Mouse (Mus musculus) gonadal fat pad, adult 2 months (tissue): ENCODE data around the gene Tfr2. TPM values are rescaled to one million over a fixed set of nuclear protein-coding genes. Genes with fewer than 3 reads are reported as not detected.
"Not testable (repeated sequence)": the region's sequence is repeated elsewhere in the genome, so short reads cannot be mapped to it uniquely, and the experiment has no call there.

ENCODE experiments used
- DNase-seq: peaks from one replicate; pipeline ENCODE4 v3.0.0-alpha.2; 2012; ENCODE audit warnings: low read depth
- polyA plus RNA-seq: library from polyadenylated mRNA; depleted of rRNA; stranded (reverse); fragments of >200 nt; gene quantifications from 2 replicates; pipeline ENCODE4 v1.2.3, GENCODE M21; 2012

The Tfr2 gene
- polyA plus RNA-seq, 1 experiment = 1.3 TPM

DNA sequence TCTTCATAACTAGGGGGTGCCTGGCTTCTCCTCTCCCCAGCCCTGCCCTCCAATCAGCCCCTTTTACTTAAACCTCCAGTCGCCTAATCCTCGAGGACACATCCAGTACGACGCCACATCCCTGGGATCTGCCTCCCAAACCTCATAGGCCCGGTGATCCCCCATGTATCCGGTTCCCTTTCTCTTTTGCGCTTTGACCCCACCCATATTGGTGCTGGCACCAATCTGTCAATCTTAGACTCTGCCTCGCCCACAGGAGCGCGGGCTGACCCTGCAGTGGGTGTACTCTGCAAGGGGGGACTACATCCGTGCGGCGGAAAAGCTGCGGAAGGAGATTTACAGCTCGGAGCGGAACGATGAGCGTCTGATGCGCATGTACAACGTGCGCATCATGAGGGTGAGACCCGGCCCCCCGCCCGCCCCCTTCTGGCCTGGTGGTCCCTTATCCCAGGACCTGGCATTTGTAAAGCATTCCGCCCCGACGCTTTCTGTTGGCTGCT, 14.1 kb downstream of the Tfr2 start:
- DNase-seq = no peak

DNA sequence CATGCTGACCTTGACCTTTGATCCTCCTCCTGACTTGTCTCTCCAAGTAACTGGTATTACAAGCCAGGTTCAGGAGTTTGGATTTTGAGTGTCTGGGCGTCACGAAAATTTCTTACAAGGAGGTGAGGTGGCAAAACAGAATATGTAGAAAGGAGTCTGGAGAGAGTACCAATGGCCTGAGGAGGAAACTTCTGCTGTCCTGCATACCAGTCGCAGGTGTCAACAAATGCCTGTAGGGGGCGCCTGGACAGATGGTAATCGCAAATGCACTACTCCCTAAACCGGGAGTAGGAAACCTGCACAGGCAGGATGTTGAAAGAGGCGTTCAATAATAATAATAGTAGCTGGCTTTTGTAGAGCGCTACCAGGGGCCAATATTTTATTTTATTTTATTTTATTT, 15.3 kb downstream of the Tfr2 start:
- no peak for DNase-seq

GRCm38 (mm10) chr5:137590507-137590906, 20.9 kb downstream of the Tfr2 start:
- DNase-seq = no peak

DNA sequence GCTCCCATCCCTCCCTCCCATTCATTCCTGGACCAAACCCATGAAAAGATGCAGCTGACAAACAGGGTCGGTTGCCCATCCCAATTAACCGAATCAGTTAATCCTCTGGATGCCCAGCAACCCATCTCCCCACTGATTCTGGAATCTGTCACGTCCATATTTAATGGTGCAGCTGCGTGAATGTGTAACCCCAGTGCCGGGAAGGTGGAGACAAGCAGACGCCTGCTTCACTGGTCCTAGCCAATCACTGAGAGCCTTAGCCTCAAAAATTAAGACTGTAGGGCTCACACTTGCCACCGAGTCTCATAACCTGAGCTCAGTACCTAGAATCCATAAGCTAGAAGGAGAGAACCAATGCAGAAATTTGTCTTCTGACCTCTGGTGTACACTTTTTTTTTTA, 26.3 kb downstream of the Tfr2 start:
- no peak for DNase-seq

DNA sequence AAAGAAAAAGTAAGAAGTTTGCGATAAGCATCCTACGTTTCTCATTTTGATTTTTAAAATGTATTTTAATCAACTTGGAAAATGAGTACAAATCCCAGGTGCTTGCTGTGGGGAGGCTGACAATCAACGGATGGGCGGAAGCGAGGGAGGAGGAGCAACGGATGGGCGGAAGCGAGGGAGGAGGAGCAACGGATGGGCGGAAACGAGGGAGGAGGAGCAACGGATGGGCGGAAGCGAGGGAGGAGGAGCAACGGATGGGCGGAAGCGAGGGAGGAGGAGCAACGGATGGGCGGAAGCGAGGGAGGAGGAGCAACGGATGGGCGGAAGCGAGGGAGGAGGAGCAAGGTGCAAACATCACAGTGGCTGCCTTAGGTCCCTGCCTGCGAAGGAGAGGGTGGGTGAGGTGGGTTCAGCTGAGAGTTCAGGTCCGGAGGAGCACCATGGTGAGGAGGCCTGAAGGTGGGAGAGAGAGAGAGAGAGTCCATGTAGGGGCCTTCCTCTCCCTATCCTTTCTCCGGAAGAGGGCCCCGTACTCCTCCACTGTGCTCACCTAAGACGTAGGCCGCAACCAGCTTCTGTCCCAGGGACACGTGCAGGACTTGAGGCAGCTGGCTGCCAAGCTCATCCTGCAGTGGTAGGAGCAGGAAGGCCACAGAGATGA, 27.1 kb downstream of the Tfr2 start:
- DNase-seq = no peak

GRCm38 (mm10) chr5:137597625-137598024, 28.0 kb downstream of the Tfr2 start:
- no peak for DNase-seq

DNA sequence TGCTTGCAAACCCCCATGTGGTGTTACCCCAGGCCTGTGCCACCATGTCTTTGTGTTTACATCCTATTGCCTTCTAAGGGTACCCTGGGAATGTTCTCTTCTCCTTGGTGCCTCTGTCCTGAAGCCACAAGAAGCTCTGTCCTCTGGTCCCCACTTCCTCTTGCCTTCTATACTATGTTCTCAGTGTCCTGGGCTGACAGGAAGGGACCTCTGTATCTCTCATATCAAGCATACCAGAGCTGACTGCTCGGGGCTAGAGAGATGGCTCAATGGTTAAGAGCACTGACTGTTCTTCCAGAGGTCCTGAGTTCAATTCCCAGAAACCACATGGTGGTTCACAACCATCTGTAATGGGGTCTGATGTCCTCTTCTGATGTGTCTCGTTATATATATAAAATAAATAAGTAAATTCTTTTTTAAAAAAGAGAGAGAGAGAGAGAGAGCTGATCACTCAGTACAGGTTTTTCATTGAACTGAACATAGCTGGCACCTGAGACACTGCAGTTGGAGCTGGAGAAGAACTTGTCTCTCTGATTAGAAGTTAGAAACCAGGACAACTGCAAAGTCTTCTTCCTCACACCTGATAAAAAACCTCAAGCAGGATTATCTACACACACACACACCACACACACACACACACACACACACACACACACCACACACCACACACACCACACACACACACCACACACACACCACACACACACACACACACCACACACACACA, 28.6 kb downstream of the Tfr2 start:
- DNase-seq = no peak

DNA sequence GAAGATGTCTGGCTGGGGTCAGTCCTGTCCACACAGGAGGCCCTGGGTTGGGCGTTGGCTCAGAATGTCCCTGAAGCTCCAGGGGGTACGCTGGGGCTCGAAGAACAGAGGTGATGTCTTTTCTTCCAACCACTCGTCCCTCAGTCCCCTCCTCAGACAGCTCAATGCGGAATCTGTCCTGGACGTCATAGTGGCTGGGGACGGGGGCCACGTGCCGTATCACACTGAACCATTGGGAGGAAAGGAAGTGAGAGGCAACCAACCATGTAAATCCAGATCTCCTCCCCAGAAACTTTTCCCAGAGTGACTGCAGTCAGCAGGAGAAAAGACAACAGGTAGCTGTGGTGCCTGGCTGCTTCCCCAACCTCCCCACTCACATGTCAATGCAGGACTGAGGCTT, 30.0 kb downstream of the Tfr2 start:
- DNase-seq = no peak

DNA sequence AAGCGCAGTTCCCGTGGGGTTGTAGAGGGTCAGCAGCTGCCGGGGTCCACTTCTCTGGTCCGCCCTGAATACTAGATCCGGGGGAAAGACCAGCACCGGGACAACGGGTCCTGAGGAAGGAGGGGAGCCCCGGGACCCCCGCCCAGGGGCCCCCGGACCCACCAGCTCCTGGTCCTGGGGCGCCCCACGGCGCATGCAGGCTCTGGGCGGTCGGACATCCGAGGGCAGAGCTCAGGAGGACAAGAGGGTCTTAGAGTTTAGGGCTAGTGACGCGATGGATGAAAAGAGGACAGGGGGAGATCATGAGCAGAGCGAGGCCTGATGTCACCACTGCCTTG, 30.6 kb downstream of the Tfr2 start:
- no peak for DNase-seq

DNA sequence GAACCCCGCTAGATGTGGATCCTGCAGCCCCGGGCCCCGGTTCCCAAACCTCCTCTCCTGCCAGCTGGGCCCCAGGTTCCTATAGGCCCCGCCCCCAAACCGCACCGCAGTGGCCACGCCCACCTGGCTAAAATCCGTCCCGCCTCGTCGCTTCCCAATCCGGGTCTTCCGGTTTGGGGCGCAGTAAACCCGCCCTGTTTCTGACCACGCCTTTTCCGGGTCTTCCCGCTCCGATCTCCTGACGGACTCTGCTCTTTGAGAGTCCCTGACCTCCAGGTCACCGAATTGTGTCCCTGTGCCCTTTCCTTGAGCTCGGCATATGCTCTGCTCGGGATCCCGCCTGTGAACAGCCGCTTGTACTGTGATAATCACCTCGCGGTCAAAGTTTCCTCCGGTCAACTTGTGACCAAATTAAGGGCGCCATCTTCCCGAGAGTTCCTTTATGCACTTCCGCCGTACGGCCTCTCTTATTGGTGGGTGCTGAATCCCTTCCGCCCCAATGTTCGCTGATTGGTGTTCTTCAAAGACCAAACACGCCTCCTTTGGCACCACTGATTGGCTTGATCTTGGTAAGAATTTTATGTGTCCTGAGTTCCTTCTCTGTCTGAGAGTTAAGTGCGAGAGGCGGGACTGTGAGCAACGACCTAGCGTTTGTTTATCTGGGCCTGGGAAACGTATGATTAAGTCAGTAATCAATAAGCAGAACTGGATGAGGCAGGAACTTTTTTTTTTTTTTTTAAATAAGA, 31.2 kb downstream of the Tfr2 start, which contains the start of gene Mospd3:
Mospd3 (minus strand) TSS at position 440 of the 746 bp plus-strand sequence.
- DNase-seq = peak; percentile 98

GRCm38 (mm10) chr5:137601365-137601729, 31.7 kb downstream of the Tfr2 start:
- no peak for DNase-seq

DNA sequence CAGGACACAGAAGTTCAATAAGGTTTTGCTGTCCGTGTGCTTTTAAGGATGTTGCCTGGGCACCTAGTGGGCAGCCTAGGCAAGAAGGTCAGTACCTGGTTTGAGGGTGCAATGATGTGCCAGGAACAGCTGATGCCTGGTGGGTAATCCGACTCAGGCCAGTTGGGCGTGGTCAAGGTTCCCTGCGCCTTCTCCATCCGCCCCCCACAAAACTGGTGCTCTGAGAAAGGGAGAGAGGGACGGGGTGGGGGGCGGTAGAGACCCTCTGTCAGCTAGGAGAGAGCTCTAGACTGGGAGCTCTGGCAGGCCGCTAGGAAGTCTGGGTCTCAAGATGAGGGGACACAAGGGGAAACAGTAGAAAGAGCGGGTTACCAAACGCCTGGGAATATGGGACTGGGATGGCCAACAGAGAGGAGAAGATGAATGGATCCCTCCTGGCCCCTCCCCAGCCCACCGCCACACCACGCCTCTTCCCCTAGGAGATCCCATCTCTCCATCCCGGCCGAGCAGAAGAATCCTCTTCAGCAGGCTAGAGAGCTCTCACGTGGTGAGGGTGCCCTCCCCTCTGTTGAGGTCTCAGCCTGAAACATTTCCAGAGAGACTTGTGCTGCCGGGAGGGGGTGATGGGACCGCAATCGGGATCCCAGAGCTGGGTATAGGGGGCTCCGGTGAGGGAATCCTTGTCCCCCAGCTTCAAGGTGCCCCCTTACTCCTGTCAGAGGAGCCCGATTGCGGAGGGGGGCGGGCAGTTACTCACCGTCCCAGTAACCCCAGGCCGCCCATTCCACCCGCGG, 38.4 kb downstream of the Tfr2 start:
- DNase-seq = no peak

DNA sequence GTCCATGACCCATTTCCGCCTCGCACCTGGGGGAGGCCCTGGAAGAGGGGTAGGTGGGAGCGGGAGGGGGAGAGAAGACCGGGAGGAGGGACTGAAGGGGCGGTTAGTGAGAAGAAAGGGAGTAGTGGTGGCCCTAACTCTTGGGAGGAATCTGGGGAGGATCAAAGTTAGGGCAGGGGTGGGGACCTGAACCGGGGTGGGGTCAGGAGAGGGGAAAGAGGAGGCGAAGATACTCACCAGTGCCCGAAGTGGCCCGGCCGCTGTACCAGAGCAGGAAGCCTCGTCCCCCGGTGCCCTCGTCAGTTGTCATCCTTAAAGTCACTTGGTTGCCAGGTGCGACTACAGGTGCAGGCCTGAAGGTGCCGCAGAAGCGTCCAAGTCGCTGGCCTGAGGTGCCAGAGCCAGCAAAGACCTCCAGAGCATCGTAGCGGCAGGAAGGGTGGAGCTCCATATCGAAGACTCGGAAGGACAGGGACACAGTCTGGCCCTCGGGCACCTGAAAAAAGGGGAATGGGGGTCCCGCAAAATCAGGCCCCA, 39.1 kb downstream of the Tfr2 start:
- DNase-seq = no peak

- no peak for DNase-seq
Measured at GRCm38 (mm10) chr5:137609292-137609691, 39.7 kb downstream of the Tfr2 start.

GRCm38 (mm10) chr5:137610056-137610455, 40.4 kb downstream of the Tfr2 start:
- DNase-seq = no peak

DNA sequence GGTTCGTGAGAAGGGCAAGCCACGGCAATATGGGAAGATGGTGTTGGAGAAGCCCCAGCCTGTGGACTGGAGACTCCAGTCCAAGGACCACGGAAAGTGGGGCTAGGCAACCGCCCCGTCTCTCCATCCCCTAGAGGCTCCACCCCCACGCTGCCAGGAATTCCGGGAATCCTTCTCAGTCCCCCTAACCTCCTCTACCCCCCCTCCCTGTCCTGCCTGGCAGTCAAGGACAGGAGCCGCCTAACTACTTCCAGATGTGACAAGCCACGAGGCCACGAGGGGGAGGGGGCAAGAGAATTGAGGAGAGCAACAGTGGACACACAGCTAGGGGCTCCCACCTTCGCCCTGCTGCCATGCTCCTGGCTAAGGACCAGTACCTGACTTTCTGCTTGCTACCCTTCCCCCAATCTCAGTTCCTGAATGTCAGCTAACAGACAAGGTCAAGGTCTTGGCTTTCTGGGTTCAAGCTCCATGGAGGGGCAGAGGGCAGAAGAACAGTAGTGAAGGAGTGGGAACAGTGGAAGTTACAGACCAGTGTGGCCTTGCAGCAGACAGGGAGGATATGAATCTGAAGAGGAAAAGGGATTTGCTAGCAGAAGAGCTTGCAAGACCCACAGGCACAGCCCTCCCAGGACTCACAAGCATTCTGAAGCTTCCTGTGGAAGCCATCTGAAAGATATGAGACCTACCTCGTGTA, 41.1 kb downstream of the Tfr2 start:
- no peak for DNase-seq

DNA sequence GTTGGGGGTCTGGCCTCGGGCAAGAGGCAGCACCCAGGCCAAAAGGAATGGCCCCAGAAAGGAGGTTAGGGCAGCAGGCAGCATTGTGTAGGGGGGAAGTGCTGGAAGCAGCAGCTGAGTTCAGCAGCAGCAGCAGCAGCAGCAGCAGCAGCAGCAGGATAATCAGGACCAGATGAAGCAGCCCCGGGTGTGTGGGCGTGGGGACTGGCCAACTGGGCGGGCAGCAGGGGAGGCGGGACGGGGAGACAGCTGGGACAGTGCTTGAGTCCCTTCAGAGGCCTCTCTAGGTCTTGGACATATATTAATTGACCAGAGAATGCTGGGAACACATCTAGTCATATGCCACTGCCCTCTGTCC, 41.6 kb downstream of the Tfr2 start:
- DNase-seq = no peak

GRCm38 (mm10) chr5:137613076-137613475, 43.4 kb downstream of the Tfr2 start:
- DNase-seq = no peak

- no peak for DNase-seq
Measured at GRCm38 (mm10) chr5:137613550-137613949, 43.9 kb downstream of the Tfr2 start, which contains the start of gene Pcolce. Gene Pcolce, minus strand, starts transcription at chr5:137613784.

GRCm38 (mm10) chr5:137614921-137615320, 45.3 kb downstream of the Tfr2 start:
- DNase-seq = not testable (repeated sequence)

- DNase-seq = no peak
Measured at GRCm38 (mm10) chr5:137615347-137615746, 45.7 kb downstream of the Tfr2 start.
